Mouse (Mus musculus) heart, embryonic 11.5 days (tissue): ENCODE data around the gene Col4a2. TPM values are rescaled to one million over a fixed set of nuclear protein-coding genes. Genes with fewer than 3 reads are reported as not detected.
A peak's percentile ranks its signal among the peaks of the same experiment; 100 is the strongest.
"Not testable (repeated sequence)": the region's sequence is repeated elsewhere in the genome, so short reads cannot be mapped to it uniquely, and the experiment has no call there.

ENCODE experiments used
- ATAC-seq: fragments of 200-750 bp; cut with Nextera tagmentation; replicated peaks from 2 replicates; pipeline ENCODE4 v1.8.0; 2017; ENCODE audit warnings: moderate library complexity; ENCODE audit not compliant: insufficient number of reproducible peaks, low FRiP score, low TSS enrichment
- H3K27ac ChIP-seq: fragments of 300-500 bp; sonication (generic); 2 replicates; pipeline ENCODE4 v1.5.1; 2014; ENCODE audit warnings: mild to moderate bottlenecking, low read depth, low read length
- H3K27me3 ChIP-seq: fragments of 300-500 bp; sonication (generic); 2 replicates; pipeline ENCODE4 v1.6.1; 2014; ENCODE audit warnings: mild to moderate bottlenecking, low read length, mixed read lengths; ENCODE audit not compliant: control insufficient read depth, insufficient read depth
- H3K36me3 ChIP-seq: fragments of 300-500 bp; sonication (generic); 2 replicates; pipeline ENCODE4 v1.6.1; 2014; ENCODE audit warnings: mild to moderate bottlenecking, low read length, moderate library complexity, mixed read lengths; ENCODE audit not compliant: control insufficient read depth, insufficient read depth
- H3K4me1 ChIP-seq: fragments of 300-500 bp; sonication (generic); 2 replicates; pipeline ENCODE4 v1.6.1; 2014; ENCODE audit warnings: low read length; ENCODE audit not compliant: control insufficient read depth, insufficient read depth
- H3K4me2 ChIP-seq: fragments of 300-500 bp; sonication (generic); 2 replicates; pipeline ENCODE4 v1.6.1; 2014; ENCODE audit warnings: mild to moderate bottlenecking, moderate library complexity
- H3K4me3 ChIP-seq: fragments of 300-500 bp; sonication (generic); 2 replicates; pipeline ENCODE4 v1.5.1; 2014; ENCODE audit warnings: low read depth, low read length
- H3K9ac ChIP-seq: fragments of 300-500 bp; sonication (generic); 2 replicates; pipeline ENCODE4 v1.6.1; 2014; ENCODE audit warnings: mild to moderate bottlenecking, low read depth, low read length, moderate library complexity
- H3K9me3 ChIP-seq: fragments of 300-500 bp; sonication (generic); replicated peaks from 2 replicates; pipeline ENCODE4 v1.6.1; 2016; ENCODE audit warnings: low read length; ENCODE audit not compliant: control insufficient read depth
- WGBS: fragments of 180-500 bp; shearing (Covaris S2); extraction: QIAGEN DNeasy Blood & Tissue Kit; methylation state at CpG from one replicate; pipeline ENCODE4 v1.1.7; 2014; ENCODE audit not compliant: insufficient replicate concordance; 5-methylcytosine and 5-hydroxymethylcytosine counted together
- polyA plus RNA-seq: library from polyadenylated mRNA; unstranded; fragments of >200 nt; fragmentation: Nextera tagmentation; extraction: Ambion mirVana; gene quantifications from 2 replicates; pipeline ENCODE4 v1.2.1, GENCODE M21; 2014

Col4a2 gene
- polyA plus RNA-seq, 1 experiment from 2014 or later = 40.6 TPM

DNA sequence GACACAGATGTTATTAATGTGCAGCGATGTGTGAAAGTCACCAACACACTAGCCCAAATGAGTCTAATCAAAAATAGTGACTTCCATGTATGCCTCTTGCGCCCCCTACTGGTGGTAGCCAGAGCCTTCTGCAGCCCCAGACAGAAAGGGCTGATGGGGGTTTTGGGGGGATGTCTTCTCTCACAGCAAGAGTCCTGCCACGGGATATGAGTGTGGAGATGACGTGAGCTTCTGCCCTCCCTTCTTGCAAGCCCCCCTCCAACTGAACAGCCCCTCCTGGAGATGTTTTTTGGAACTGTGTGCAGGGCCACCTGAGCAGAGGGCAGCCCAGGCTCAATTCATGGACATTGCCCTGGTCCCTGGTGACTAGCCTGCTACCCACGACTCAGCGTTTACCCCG is 173.5 kb downstream of the Col4a2 start:
- ATAC-seq = no peak
- no peaks in the 10 kb centered on the region for H3K9me3 ChIP-seq
- no peak overlapping the region for H3K4me2 ChIP-seq
- H3K4me1 ChIP-seq = peaks cover 9% of the 10 kb centered on the region
- H3K4me3 ChIP-seq = no peak overlapping the region
- H3K9ac ChIP-seq = no peak overlapping the region
- H3K27ac ChIP-seq = no peak overlapping the region
- no peaks in the 10 kb centered on the region for H3K36me3 ChIP-seq
- H3K27me3 ChIP-seq = peaks cover 13% of the 10 kb centered on the region
- WGBS = 20% methylated on average over 7 of the region's 7 CpGs

GRCm38 (mm10) chr8:11487229-11487628 is 174.6 kb downstream of the Col4a2 start:
- ATAC-seq = no peak
- WGBS = 66% methylated on average over 4 of the region's 4 CpGs
- Histone ChIP-seq H3K27me3 (peaks cover 9% of the 10 kb centered on the region; the same call in 1 of the 2 replicates), H3K27ac (no peak overlapping the region), H3K9me3 (no peaks in the 10 kb centered on the region), H3K4me2 (no peak overlapping the region), H3K4me1 (peaks cover 5% of the 10 kb centered on the region), H3K9ac (no peak overlapping the region), H3K4me3 (no peak overlapping the region), H3K36me3 (no peaks in the 10 kb centered on the region)

DNA sequence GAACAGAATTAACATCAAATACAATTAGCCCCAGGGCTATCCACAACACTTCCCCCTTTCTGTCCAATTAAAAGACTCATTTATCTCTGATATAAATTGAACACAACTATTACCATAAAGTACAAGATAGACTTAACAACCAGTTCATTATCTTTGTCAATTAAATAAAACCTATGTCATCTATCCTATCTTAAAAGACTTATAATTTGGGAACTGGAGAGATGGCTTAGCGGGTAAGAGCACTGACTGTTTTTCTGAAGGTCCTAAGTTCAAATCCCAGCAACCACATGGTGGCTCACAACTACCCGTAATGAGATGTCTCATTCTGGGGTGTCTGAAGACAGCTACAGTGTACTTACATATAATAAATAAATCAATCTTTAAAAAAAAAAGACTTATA is 179.7 kb downstream of the Col4a2 start:
- WGBS = 73% methylated on average over 2 of the region's 2 CpGs
- not testable (repeated sequence) for H3K27me3 ChIP-seq, H3K9me3 ChIP-seq, H3K4me3 ChIP-seq, H3K36me3 ChIP-seq, H3K9ac ChIP-seq, ATAC-seq, H3K4me2 ChIP-seq, H3K27ac ChIP-seq, H3K4me1 ChIP-seq

- no peaks in the 10 kb centered on the region for H3K27me3 ChIP-seq
- WGBS = 3% methylated on average over 73 of the region's 73 CpGs
Observed at GRCm38 (mm10) chr8:11497017-11497990, 184.7 kb downstream of the Col4a2 start, which contains the start of gene Naxd. Gene Naxd (plus strand): TSS chr8:11497506.

GRCm38 (mm10) chr8:11498281-11498680 is 185.7 kb downstream of the Col4a2 start:
- Histone ChIP-seq H3K36me3 (peaks cover 7% of the 10 kb centered on the region; the same call in 1 of the 2 replicates), H3K4me2 (peak overlapping the region; percentile 73), H3K4me1 (peaks cover 8% of the 10 kb centered on the region; the same call in 1 of the 2 replicates), H3K4me3 (peak overlapping the region; percentile 79), H3K27ac (no peak overlapping the region), H3K9ac (no peak overlapping the region), H3K27me3 (no peaks in the 10 kb centered on the region), H3K9me3 (no peaks in the 10 kb centered on the region)
- no peak for ATAC-seq
- WGBS = 71% methylated on average over 12 of the region's 12 CpGs

More at GRCm38 (mm10) chr8:11497017-11497990, 184.7 kb downstream of the Col4a2 start, which contains the start of gene Naxd:
- Histone ChIP-seq H3K9ac (peak within 1 kb of the TSS; percentile 74), H3K27ac (0 out of 2 replicates have a peak within 1 kb of the TSS, but pooled peaks have one; percentile 8), H3K4me1 (peaks cover 8% of the 10 kb centered on the region; the same call in 1 of the 2 replicates), H3K4me3 (peak within 1 kb of the TSS; percentile 79), H3K9me3 (no peaks in the 10 kb centered on the region), H3K36me3 (no peaks in the 10 kb centered on the region; the same call in 1 of the 2 replicates), H3K4me2 (peak within 1 kb of the TSS; percentile 73)
- peak; percentile 95 for ATAC-seq

Other genes starting within 250 kb of the Col4a2 start
- gene Col4a1, start within 50 bp of the Col4a2 start, polyA plus RNA-seq = 150 and 187 TPM in 2 replicates
- gene Rab20, start 165.9 kb downstream of the Col4a2 start, polyA plus RNA-seq = 20.9 and 25.4 TPM in 2 replicates
- 72.0 and 75.8 TPM in 2 replicates for gene Naxd, start 184.7 kb downstream of the Col4a2 start, polyA plus RNA-seq
- 22.9 and 25.7 TPM in 2 replicates for gene Cars2, start 238.0 kb downstream of the Col4a2 start, polyA plus RNA-seq
- gene Ing1, start 242.8 kb downstream of the Col4a2 start, polyA plus RNA-seq = 29.3 and 29.8 TPM in 2 replicates